Mouse (Mus musculus): ENCODE data around the gene Rnf111. TPM values are rescaled to one million over a fixed set of nuclear protein-coding genes. Genes with fewer than 3 reads are reported as not detected.
A peak's percentile ranks its signal among the peaks of the same experiment; 100 is the strongest.

Rnf111 gene
- polyA plus RNA-seq, 1 experiment from 2014 or later, result 27.3 TPM

DNA sequence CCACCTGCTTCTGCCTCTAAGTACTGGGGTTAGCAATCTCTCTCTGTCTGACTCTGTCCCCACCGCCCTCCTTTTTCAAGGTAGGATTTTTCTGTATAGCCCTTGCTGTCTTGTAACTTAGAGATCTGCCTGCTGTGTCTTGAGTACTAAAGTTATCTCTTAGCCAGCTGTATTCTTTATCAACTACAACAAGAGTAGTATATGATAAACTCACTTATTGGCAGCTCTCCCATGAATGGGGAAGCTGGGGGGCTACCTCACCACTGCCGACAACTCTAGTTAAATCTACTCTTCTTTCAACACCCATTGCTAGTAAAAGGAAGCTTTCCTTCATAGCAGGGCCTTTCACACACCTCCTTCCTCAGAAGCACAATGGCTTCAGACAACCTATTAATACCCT, 51.2 kb downstream of the Rnf111 start:
- ATAC-seq (no peak), DNase-seq (ENCODE audit: low read depth, low spot score) (no peak)
- CTCF ChIA-PET, result interaction anchor here (0.6 to 1.2 kb wide), 3 partner anchors 15 to 26 kb away, joined by 3 read pairs; no protein-coding TSS in a partner anchor

DNA sequence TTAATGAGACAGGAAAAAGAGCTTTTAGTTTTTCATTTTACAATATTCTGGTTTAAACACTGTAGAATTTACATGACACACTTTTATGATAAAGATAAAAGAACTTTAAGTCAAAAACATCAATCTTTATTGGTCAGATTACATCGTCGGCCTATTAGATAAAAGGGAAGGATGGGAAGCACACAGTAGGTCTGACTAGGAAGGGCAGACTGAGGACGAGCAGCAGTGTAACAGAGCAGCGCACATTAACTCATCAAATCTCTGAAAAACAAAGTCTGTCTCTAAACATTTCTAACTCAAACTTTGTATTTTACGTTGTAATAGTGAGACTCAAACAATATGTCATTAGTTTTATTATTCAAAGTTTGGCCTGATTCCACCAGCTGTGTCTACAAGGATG, 54.5 kb downstream of the Rnf111 start:
- no peak for DNase-seq (ENCODE audit: low read depth, low spot score)
- no peaks in the 10 kb centered on the region for H3K27me3 ChIP-seq
- no peak for ATAC-seq
- ChIA-PET CTCF (no interaction called here), POLR2A (no interaction called here)
- TF ChIP-seq CTCF (IDR thresholded peaks at IDR 0.05), result no peak
- in situ Hi-C loops (cut with MboI; ENCODE audit: low pct_unique_long_range_greater_than_20kb), result no loop called here

More for the DNA sequence above, 51.2 kb downstream of the Rnf111 start:
- in situ Hi-C loops (cut with MboI; ENCODE audit: low pct_unique_long_range_greater_than_20kb), result no loop called here
- no peak for TF ChIP-seq CTCF (IDR thresholded peaks at IDR 0.05)
- POLR2A ChIA-PET, result no interaction called here
- no peaks in the 10 kb centered on the region for H3K27me3 ChIP-seq

GRCm38 (mm10) chr9:70439959-70440358, 63.6 kb downstream of the Rnf111 start:
- DNase-seq (ENCODE audit: low read depth, low spot score), result no peak
- POLR2A ChIA-PET, result no interaction called here
- CTCF ChIA-PET, result interaction anchor here (1.9 kb wide), 1 partner anchor 31 kb away, joined by 4 read pairs; no protein-coding TSS in a partner anchor
- in situ Hi-C loops (cut with MboI; ENCODE audit: low pct_unique_long_range_greater_than_20kb), result no loop called here
- ATAC-seq, result no peak
- no peak for TF ChIP-seq CTCF (IDR thresholded peaks at IDR 0.05)
- H3K27me3 ChIP-seq, result no peaks in the 10 kb centered on the region

- CTCF ChIA-PET, result interaction anchor here (0.8 kb wide), 1 partner anchor 34 kb away, joined by 4 read pairs; no protein-coding TSS in a partner anchor
- no peaks in the 10 kb centered on the region for H3K27me3 ChIP-seq
- no peak for TF ChIP-seq CTCF (IDR thresholded peaks at IDR 0.05)
- in situ Hi-C loops (cut with MboI; ENCODE audit: low pct_unique_long_range_greater_than_20kb), result no loop called here
- DNase-seq (ENCODE audit: low read depth, low spot score) (no peak), ATAC-seq (no peak)
- POLR2A ChIA-PET, result interaction anchor here (1.0 kb wide), 1 partner anchor 12 kb away, joined by 4 read pairs; no protein-coding TSS in a partner anchor
Observed at GRCm38 (mm10) chr9:70422661-70423060, 80.9 kb downstream of the Rnf111 start.

DNA sequence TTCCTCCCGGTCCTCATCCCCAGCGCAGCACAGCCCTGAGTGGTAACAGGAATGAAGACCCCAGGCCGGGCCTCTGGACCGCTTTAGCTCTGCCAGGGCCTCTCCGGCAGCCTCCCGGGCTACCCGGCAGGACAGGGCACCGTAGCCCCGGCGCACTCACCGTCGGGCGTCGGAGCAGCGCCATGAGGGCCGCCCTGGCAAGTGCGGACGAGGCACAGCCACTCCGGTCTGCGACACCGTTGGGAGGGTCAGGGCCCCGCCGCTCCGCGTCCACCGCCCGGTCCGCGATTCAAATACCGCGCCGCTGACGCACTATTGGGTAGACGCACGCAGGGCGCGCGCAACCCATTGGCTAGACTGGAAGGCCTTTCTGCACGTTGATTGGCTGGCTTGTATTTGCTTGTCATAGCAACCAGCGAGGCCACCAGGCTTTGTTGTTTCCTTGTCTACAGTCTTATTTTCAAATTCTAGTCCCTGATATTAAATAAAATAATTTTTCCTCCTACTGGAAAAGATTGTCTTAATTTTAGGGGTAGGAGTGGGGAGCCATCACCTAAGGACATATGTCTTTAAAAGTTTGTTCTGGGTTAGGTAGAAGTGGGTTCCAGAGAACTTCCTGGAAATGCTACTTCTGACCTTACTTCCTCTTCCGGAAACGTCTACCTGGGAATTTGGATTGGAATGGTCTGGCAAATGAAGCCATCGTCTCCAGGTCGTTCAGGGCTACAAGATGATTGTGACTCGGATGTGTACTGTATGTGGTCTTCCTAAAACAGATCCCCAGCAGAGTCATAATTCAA, 82.1 kb downstream of the Rnf111 start, which contains the start of gene Ccnb2:
Gene Ccnb2, minus strand, starts transcription at position 291 of the 800 bp plus-strand sequence.
- ATAC-seq, result peak; percentile 95
- in situ Hi-C loops (cut with MboI; ENCODE audit: low pct_unique_long_range_greater_than_20kb), result no loop called here

GRCm38 (mm10) chr9:70416412-70416811, 87.1 kb downstream of the Rnf111 start:
- POLR2A ChIA-PET, result no interaction called here
- in situ Hi-C loops (cut with MboI; ENCODE audit: low pct_unique_long_range_greater_than_20kb), result no loop called here

More for the DNA sequence above, 82.1 kb downstream of the Rnf111 start, which contains the start of gene Ccnb2:
- DNase-seq (ENCODE audit: low read depth, low spot score), result peak; percentile 47
- TF ChIP-seq CTCF (IDR thresholded peaks at IDR 0.05), result no peak
- H3K27me3 ChIP-seq, result no peaks in the 10 kb centered on the region
- CTCF ChIA-PET, result no interaction called here
- POLR2A ChIA-PET, result interaction anchor here (0.8 kb wide), 1 partner anchor 13 kb away, joined by 4 read pairs; no protein-coding TSS in a partner anchor

DNA sequence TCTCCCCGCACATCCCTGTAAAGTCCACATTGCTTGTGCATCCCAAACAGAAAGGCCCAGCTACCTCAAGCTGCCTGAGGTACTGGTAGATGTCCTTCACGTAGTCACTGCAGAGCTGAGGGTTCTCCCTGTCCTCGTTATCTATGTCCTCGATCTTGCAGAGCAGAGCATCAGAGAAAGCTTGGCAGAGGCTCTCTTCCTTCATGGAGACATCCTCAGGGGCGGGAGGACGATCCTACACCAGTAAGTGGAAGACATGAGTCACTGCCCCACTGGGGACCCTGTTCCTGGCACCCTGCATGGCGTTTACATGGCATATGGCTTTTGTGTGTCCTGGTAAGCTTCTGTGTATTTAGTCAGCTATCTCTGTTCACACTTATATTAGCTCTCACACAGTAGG, 90.5 kb downstream of the Rnf111 start:
- ChIA-PET CTCF (no interaction called here), POLR2A (no interaction called here)
- ATAC-seq (no peak), DNase-seq (ENCODE audit: low read depth, low spot score) (no peak)
- TF ChIP-seq CTCF (IDR thresholded peaks at IDR 0.05), result no peak
- in situ Hi-C loops (cut with MboI; ENCODE audit: low pct_unique_long_range_greater_than_20kb), result no loop called here
- no peaks in the 10 kb centered on the region for H3K27me3 ChIP-seq

More at GRCm38 (mm10) chr9:70416412-70416811, 87.1 kb downstream of the Rnf111 start:
- CTCF ChIA-PET, result interaction anchor here (0.7 to 1.4 kb wide), 2 partner anchors 14 to 24 kb away, joined by 3 to 4 read pairs; no protein-coding TSS in a partner anchor
- peak; percentile 67 for TF ChIP-seq CTCF (IDR thresholded peaks at IDR 0.05)
- DNase-seq (ENCODE audit: low read depth, low spot score), result no peak
- no peaks in the 10 kb centered on the region for H3K27me3 ChIP-seq
- no peak for ATAC-seq

DNA sequence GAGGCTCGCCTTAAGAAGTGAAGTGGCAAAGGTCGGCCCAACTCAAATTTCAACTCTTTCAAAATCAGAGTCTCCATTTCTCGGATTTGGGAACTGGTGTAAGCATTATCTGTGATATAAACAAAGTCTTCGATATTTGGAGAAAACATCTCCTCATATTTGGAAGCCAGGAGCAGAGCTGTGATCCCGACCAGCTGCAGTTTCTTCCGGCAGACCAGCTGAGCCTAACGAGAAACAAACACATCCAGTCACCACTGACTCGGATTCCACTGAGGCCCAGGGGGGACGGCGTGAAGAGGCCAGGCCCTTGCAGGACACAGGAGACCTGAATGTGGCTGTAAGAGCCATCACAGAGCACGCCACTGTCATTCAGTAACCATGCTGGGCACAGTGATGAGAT, 92.9 kb downstream of the Rnf111 start:
- no peaks in the 10 kb centered on the region for H3K27me3 ChIP-seq
- no peak for DNase-seq (ENCODE audit: low read depth, low spot score)
- in situ Hi-C loops (cut with MboI; ENCODE audit: low pct_unique_long_range_greater_than_20kb), result no loop called here
- CTCF ChIA-PET, result interaction anchor here (1.5 kb wide), 1 partner anchor 9 kb away, joined by 3 read pairs; no protein-coding TSS in a partner anchor
- POLR2A ChIA-PET, result no interaction called here
- TF ChIP-seq CTCF (IDR thresholded peaks at IDR 0.05), result no peak
- ATAC-seq, result no peak

DNA sequence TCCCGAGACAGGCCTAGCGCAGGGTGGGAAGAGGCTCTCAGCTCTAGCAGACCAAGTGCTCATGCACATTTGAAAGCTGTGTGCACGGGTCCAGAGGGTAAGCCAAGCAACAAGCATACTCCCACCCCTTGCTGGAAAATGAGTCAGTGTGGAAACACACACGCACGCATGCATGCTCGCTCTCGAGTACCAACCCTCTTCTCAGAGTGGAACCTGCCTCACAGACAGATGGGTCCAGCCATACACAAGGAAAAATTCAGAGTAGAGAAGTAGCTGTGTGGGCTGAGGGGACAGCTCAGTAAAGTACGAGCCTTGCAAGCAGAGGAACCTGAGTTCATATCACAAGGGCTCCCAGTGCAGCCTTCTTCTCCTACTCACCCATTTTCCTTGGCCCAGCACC, 93.8 kb downstream of the Rnf111 start:
- in situ Hi-C loops (cut with MboI; ENCODE audit: low pct_unique_long_range_greater_than_20kb), result loop anchor here (10.0 kb wide), 1 partner anchor 695 kb away; no protein-coding TSS in a partner anchor
- TF ChIP-seq CTCF (IDR thresholded peaks at IDR 0.05), result no peak
- ChIA-PET POLR2A (no interaction called here), CTCF (interaction anchor here (0.7 to 2.6 kb wide), 4 partner anchors 10 to 102 kb away, joined by 3 to 14 read pairs (median 4); no protein-coding TSS in a partner anchor)
- no peak for ATAC-seq
- no peak for DNase-seq (ENCODE audit: low read depth, low spot score)
- no peaks in the 10 kb centered on the region for H3K27me3 ChIP-seq

DNA sequence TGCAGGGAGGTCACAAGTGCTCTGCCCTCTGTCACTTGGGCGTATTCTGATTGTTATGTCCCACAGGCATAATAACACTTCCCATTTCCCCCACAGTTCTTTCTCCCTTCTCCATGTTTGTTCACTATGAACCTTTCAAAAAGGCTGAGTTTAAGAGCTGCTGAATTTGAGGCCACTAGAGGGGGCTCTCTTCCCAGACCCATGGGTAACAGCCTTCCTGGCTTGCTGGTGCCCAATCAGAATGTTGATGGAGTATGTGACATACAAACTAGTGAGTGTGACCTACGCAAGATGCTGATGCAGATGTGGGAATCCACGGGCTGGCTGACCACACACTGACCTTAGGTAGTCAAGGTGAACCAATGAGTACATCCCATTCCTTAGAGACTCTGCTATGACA, 94.7 kb downstream of the Rnf111 start:
- ChIA-PET POLR2A (no interaction called here), CTCF (interaction anchor here (1.0 to 2.6 kb wide), 3 partner anchors 23 to 103 kb away, joined by 3 to 14 read pairs (median 4); no protein-coding TSS in a partner anchor)
- peak; percentile 75 for TF ChIP-seq CTCF (IDR thresholded peaks at IDR 0.05)
- no peaks in the 10 kb centered on the region for H3K27me3 ChIP-seq
- DNase-seq (ENCODE audit: low read depth, low spot score), result no peak
- no peak for ATAC-seq
- in situ Hi-C loops (cut with MboI; ENCODE audit: low pct_unique_long_range_greater_than_20kb), result loop anchor here (10.0 kb wide), 1 partner anchor 696 kb away; no protein-coding TSS in a partner anchor

DNA sequence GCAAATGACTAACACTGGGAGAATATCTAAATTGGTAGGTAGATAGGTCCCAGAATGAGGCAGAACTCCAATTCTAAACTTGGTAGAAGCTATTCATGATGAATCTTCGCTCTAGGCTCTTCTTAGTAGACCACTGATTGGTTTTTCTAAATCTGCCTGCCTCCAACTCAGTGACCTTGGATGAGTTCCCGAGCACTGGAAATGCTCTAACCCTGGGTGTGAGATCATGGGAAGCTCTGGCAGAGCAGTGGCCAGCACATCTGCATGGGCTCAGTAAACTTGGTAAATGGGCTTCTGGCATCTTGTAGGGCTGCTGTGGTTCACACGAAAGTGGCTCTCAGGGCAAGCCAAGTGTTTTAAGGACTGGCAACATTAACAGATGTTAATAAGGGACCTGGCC, 96.9 kb downstream of the Rnf111 start:
- ChIA-PET POLR2A (no interaction called here), CTCF (no interaction called here)
- ATAC-seq (no peak), DNase-seq (ENCODE audit: low read depth, low spot score) (no peak)
- in situ Hi-C loops (cut with MboI; ENCODE audit: low pct_unique_long_range_greater_than_20kb), result loop anchor here (10.0 kb wide), 1 partner anchor 698 kb away; no protein-coding TSS in a partner anchor
- TF ChIP-seq CTCF (IDR thresholded peaks at IDR 0.05), result no peak
- H3K27me3 ChIP-seq, result no peaks in the 10 kb centered on the region

Measured in Patski (cell line).